Mouse (Mus musculus): Measurements from ENCODE around the gene Tdrd1. TPM values are rescaled to one million over a fixed set of nuclear protein-coding genes. Genes with fewer than 3 reads are reported as not detected.
A peak's percentile ranks its signal among the peaks of the same experiment; 100 is the strongest.

Tdrd1 gene
- polyA plus RNA-seq, 1 experiment = 0.18 TPM

GRCm38 (mm10) chr19:56821798-56822447 lies 4.1 kb upstream of the Tdrd1 start, which contains the start of gene Ccdc186:
Ccdc186 (minus strand) TSS chr19:56822190.
- H3K4me3 ChIP-seq (ENCODE audit: insufficient read depth, low read length) = peak within 1 kb of the TSS; percentile 94
- peak within 1 kb of the TSS; percentile 24; the same call in 1 of the 2 replicates for H3K27ac ChIP-seq (ENCODE audit: insufficient read depth, low read length)
- peaks cover 13% of the 10 kb centered on the region for H3K4me1 ChIP-seq (ENCODE audit: control insufficient read depth, insufficient read depth, low read length)
- TF ChIP-seq POLR2A (IDR thresholded peaks at IDR 0.05; ENCODE audit: low read depth, low read length) = peak; percentile 84
- TF ChIP-seq CTCF (IDR thresholded peaks at IDR 0.05; ENCODE audit: borderline replicate concordance, insufficient read depth, low read length) = no peak

- Histone ChIP-seq H3K4me3 (ENCODE audit: insufficient read depth, low read length) (peak overlapping the region; percentile 28), H3K27ac (ENCODE audit: insufficient read depth, low read length) (0 out of 2 replicates have a peak overlapping the region, but pooled peaks have one; percentile 15), H3K4me1 (ENCODE audit: control insufficient read depth, insufficient read depth, low read length) (peaks cover 13% of the 10 kb centered on the region)
- TF ChIP-seq CTCF (IDR thresholded peaks at IDR 0.05; ENCODE audit: borderline replicate concordance, insufficient read depth, low read length) (no peak), POLR2A (IDR thresholded peaks at IDR 0.05; ENCODE audit: low read depth, low read length) (no peak)
These were observed 3.6 kb upstream of the Tdrd1 start for GRCm38 (mm10) chr19:56822448-56822836.

DNA sequence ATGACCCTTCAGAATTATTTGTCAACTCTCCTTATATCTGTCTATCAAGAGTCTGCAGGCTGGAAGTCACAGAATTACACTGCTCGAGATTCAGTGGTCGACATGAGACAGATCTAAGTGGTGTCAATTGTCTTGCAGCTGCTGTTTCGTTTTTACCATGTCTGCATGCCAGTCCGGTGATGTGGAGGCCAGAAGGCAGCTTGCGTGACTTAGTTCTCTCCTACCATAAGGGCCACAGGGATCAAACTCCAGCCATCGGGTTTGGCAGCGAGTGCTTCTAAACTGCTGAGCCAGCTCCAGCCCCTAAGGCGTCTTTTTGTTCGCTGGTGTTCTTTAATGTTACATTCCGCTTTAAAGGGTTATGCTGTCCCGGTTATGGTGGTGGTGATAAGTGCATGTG lies 2.3 kb downstream of the Tdrd1 start:
- Histone ChIP-seq H3K4me1 (ENCODE audit: control insufficient read depth, insufficient read depth, low read length) (no peaks in the 10 kb centered on the region), H3K4me3 (ENCODE audit: insufficient read depth, low read length) (no peak overlapping the region), H3K27ac (ENCODE audit: insufficient read depth, low read length) (no peak overlapping the region)
- TF ChIP-seq POLR2A (IDR thresholded peaks at IDR 0.05; ENCODE audit: low read depth, low read length) = no peak
- TF ChIP-seq CTCF (IDR thresholded peaks at IDR 0.05; ENCODE audit: borderline replicate concordance, insufficient read depth, low read length) = no peak

- no peaks in the 10 kb centered on the region for H3K4me1 ChIP-seq (ENCODE audit: control insufficient read depth, insufficient read depth, low read length)
- no peak overlapping the region for H3K4me3 ChIP-seq (ENCODE audit: insufficient read depth, low read length)
- TF ChIP-seq CTCF (IDR thresholded peaks at IDR 0.05; ENCODE audit: borderline replicate concordance, insufficient read depth, low read length) = no peak
- TF ChIP-seq POLR2A (IDR thresholded peaks at IDR 0.05; ENCODE audit: low read depth, low read length) = no peak
- H3K27ac ChIP-seq (ENCODE audit: insufficient read depth, low read length) = no peak overlapping the region
These were observed 3.3 kb downstream of the Tdrd1 start for GRCm38 (mm10) chr19:56829267-56829666.

GRCm38 (mm10) chr19:56830163-56830562 lies 4.2 kb downstream of the Tdrd1 start:
- Histone ChIP-seq H3K4me1 (ENCODE audit: control insufficient read depth, insufficient read depth, low read length) (no peaks in the 10 kb centered on the region), H3K4me3 (ENCODE audit: insufficient read depth, low read length) (no peak overlapping the region), H3K27ac (ENCODE audit: insufficient read depth, low read length) (no peak overlapping the region)
- TF ChIP-seq POLR2A (IDR thresholded peaks at IDR 0.05; ENCODE audit: low read depth, low read length) (no peak), CTCF (IDR thresholded peaks at IDR 0.05; ENCODE audit: borderline replicate concordance, insufficient read depth, low read length) (no peak)

DNA sequence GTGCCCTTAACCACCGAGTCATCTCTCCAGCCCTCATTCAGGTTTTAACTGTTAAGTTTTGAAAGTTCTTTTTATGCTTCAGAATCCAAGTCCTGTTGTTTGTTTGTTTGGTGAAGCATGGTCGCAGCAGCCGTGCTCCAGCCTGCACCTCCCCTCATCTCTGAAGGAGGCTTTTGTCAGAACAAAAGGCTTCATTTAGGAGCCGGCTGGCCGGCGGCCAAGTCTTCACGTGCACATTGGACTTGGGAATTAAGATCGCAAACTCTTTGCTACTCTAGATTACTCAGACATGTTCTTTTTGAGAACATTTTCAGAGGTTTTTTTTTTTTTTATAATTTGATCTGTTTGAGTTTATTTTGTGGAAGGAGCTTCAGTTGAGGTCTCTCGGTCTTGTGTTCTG lies 9.3 kb downstream of the Tdrd1 start:
- TF ChIP-seq POLR2A (IDR thresholded peaks at IDR 0.05; ENCODE audit: low read depth, low read length) = no peak
- no peak for TF ChIP-seq CTCF (IDR thresholded peaks at IDR 0.05; ENCODE audit: borderline replicate concordance, insufficient read depth, low read length)
- no peaks in the 10 kb centered on the region for H3K4me1 ChIP-seq (ENCODE audit: control insufficient read depth, insufficient read depth, low read length)
- H3K27ac ChIP-seq (ENCODE audit: insufficient read depth, low read length) = no peak overlapping the region
- no peak overlapping the region for H3K4me3 ChIP-seq (ENCODE audit: insufficient read depth, low read length)

- H3K4me1 ChIP-seq (ENCODE audit: control insufficient read depth, insufficient read depth, low read length) = no peaks in the 10 kb centered on the region
- TF ChIP-seq POLR2A (IDR thresholded peaks at IDR 0.05; ENCODE audit: low read depth, low read length) (no peak), CTCF (IDR thresholded peaks at IDR 0.05; ENCODE audit: borderline replicate concordance, insufficient read depth, low read length) (peak; percentile 21; the same call in 1 of the 2 replicates)
- no peak overlapping the region for H3K4me3 ChIP-seq (ENCODE audit: insufficient read depth, low read length)
- no peak overlapping the region for H3K27ac ChIP-seq (ENCODE audit: insufficient read depth, low read length)
These were observed 13.1 kb downstream of the Tdrd1 start for GRCm38 (mm10) chr19:56838942-56839706.

DNA sequence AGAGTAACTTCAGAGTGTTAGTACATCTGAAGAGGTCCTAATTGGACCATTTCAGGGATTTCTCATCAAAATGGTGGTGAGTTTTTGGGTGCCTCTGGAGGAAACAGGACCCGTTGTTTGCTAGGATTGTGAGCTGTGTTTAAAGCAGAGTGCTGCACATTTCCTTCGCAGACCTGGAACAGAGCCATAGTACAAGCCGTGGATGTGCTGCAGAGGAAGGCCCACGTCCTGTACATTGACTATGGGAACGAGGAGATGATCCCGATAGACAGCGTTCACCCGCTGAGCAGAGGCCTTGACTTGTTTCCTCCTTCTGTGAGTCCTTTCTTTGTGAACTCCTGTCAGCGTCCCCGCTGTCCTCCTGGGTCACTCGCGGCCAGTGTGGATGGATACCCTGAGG lies 17.0 kb downstream of the Tdrd1 start:
- H3K4me3 ChIP-seq (ENCODE audit: insufficient read depth, low read length) = no peak overlapping the region
- H3K4me1 ChIP-seq (ENCODE audit: control insufficient read depth, insufficient read depth, low read length) = no peaks in the 10 kb centered on the region
- TF ChIP-seq CTCF (IDR thresholded peaks at IDR 0.05; ENCODE audit: borderline replicate concordance, insufficient read depth, low read length) = no peak
- no peak for TF ChIP-seq POLR2A (IDR thresholded peaks at IDR 0.05; ENCODE audit: low read depth, low read length)
- no peak overlapping the region for H3K27ac ChIP-seq (ENCODE audit: insufficient read depth, low read length)

DNA sequence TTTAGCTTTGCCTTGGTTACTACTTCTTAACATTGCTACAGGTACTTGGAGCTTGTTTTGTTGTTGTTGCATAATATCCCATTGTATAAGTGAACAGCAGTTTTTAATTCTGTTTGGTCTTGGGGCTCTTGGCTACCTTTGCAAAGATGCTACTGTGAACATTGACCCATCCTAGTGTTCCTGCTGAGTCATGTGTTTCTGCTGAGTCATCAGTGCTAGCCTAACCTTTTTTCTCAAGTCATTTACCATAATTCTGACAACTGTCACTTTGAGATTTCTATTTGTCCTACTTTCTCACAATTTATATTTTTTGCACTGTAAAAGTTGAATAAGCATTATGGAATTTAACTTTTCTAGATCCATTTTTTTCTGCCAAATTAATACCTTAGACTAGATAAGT lies 26.6 kb downstream of the Tdrd1 start:
- no peak for TF ChIP-seq POLR2A (IDR thresholded peaks at IDR 0.05; ENCODE audit: low read depth, low read length)
- TF ChIP-seq CTCF (IDR thresholded peaks at IDR 0.05; ENCODE audit: borderline replicate concordance, insufficient read depth, low read length) = no peak
- no peak overlapping the region for H3K4me3 ChIP-seq (ENCODE audit: insufficient read depth, low read length)
- H3K27ac ChIP-seq (ENCODE audit: insufficient read depth, low read length) = no peak overlapping the region
- H3K4me1 ChIP-seq (ENCODE audit: control insufficient read depth, insufficient read depth, low read length) = no peaks in the 10 kb centered on the region

GRCm38 (mm10) chr19:56856455-56856854 lies 30.4 kb downstream of the Tdrd1 start:
- Histone ChIP-seq H3K4me1 (ENCODE audit: control insufficient read depth, insufficient read depth, low read length) (no peaks in the 10 kb centered on the region), H3K27ac (ENCODE audit: insufficient read depth, low read length) (no peak overlapping the region), H3K4me3 (ENCODE audit: insufficient read depth, low read length) (no peak overlapping the region)
- no peak for TF ChIP-seq CTCF (IDR thresholded peaks at IDR 0.05; ENCODE audit: borderline replicate concordance, insufficient read depth, low read length)
- TF ChIP-seq POLR2A (IDR thresholded peaks at IDR 0.05; ENCODE audit: low read depth, low read length) = no peak
